Mouse (Mus musculus) frontal cortex, adult 2 months (tissue): ENCODE measurements around the gene Mgat5. TPM values are rescaled to one million over a fixed set of nuclear protein-coding genes. Genes with fewer than 3 reads are reported as not detected.

Source experiments
- DNase-seq, 2 experiments: peaks; one replicate each; pipeline ENCODE4 v3.0.0; 2022; ENCODE audit warnings: low spot score in 1 of 2; ENCODE audit errors: extremely low spot score in 1 of 2
- polyA plus RNA-seq: library from polyadenylated mRNA; depleted of rRNA; stranded (reverse); fragments of >200 nt; gene quantifications from 2 replicates; pipeline ENCODE4 v1.2.3, GENCODE M21; 2012

Gene Mgat5
- polyA plus RNA-seq, 1 experiment: 36.0 TPM

DNA sequence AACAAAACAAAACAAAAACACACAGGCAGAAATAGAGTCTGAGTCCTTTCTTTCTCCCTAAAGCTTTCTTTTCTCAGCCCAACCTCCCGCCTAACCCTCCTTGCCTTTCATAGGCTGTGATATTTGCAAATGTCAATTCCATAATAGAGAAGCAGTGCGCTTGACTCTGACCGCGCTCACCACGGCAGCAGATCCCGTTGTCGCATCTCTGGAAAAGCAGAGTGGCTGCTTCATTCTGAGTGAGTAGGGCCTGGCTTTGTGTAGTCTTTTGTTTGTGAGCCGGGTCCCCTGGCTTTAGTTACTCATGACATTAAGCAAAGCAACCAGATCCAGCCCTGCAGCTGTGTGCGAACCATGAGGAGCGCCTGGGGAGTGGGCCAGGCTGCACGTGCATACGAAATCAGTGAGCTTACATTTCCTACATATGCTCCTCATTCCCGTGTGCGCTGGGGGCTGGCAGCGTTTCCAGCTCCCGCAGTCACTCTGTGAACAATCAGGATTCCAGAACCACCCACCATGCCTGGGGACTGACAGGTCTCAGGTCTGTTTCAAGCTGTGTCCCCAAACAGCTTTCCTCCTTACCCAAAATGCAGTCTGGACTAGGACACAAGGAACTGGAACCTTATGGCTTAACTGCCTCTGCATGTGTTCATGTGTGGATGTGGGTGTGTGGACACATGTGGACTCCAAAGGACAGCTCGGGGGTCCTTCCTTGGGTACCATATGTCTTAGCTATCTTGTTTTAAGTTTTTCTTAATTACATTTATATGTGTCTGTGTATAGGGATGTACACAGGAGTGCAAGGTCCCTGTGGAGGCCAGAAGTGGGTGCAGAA is 332.6 kb downstream of the Mgat5 start:
- DNase-seq: peak in 1 of 2 experiments; percentile 15
